Mouse (Mus musculus): ENCODE results near the gene Itgal.

Itgal gene

DNA sequence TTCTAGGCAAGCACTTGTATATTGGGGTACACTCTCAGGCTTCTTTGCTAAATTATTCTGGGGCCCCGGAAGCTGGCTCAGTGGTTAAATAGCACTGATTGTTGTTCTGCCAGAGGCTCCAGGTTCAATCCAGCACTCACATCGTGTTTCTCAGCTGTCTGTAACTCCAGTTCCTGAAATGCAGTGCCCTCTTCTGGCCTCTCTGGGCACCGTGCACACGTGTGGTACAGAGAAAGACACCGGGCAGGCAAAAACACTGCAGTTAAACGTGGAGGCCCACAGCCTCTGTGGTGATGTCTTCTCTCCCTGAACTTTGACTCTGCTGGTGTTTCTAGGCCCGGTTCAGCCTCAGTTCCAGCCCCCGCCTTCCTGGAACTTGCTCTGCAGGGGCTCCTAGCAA lies 17.7 kb upstream of the Itgal start:
- DNase-seq (ENCODE audit: low spot score in 2 of 2) = peak; percentile 70 to 78

GRCm38 (mm10) chr7:127280092-127280491 lies 16.0 kb upstream of the Itgal start:
- peak; percentile 50 to 55 for DNase-seq (ENCODE audit: low spot score in 2 of 2)

GRCm38 (mm10) chr7:127281114-127281513 lies 14.9 kb upstream of the Itgal start:
- peak in 1 of 2 experiments; percentile 54 for DNase-seq (ENCODE audit: low spot score in 2 of 2)

GRCm38 (mm10) chr7:127282190-127282589 lies 13.9 kb upstream of the Itgal start:
- peak; percentile 44 to 51 for DNase-seq (ENCODE audit: low spot score in 2 of 2)

GRCm38 (mm10) chr7:127285154-127285553 lies 10.9 kb upstream of the Itgal start:
- DNase-seq (ENCODE audit: low spot score in 2 of 2) = peak; percentile 56 to 59

DNA sequence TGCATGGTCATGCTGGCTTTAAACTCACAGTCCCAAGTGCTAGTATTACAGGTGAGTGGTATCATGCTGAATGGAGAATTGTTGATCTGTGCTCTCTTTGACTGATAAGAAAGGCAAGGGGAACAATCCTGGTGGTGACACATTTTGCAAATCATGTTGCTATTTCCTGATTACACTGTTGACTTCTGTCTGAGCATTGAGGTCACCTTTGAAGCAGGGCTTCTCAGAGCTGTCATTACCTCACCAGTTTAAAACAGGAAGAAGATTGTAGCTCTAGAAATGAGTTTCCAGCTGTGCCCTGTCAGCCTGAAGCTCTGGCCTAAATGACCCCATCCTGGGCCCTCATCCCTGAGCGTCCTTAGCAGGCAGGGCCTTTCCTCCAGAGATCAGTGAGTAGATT lies 8.1 kb upstream of the Itgal start:
- peak in 1 of 2 experiments; percentile 34 for DNase-seq (ENCODE audit: low spot score in 2 of 2)

GRCm38 (mm10) chr7:127289306-127289705 lies 6.8 kb upstream of the Itgal start:
- no peak for DNase-seq (ENCODE audit: low spot score in 2 of 2)

DNA sequence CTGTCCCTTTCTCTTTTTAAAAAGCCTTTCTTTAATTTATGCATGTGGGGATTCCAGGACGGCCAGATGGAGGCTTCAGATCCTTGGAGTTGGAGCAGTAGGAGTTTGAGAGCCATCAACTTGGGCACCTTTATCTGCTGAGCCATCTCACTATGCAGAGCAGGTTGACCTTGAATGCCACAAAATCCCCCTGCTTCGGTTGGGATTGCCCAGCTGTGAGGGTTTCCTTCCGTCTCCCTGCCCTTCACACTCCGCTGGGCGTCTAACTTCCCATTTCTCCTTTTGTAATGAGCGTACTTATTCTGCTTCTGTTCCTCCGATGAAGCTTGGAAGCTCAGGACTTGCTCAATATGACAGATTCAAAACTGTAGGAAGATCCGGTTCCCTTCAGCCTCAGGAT lies 5.9 kb upstream of the Itgal start:
- DNase-seq (ENCODE audit: low spot score in 2 of 2) = no peak

GRCm38 (mm10) chr7:127296786-127297555 lies 911 bp downstream of the Itgal start:
- peak in 1 of 2 experiments; percentile 37 for DNase-seq (ENCODE audit: low spot score in 2 of 2)

GRCm38 (mm10) chr7:127297586-127298193 lies 1.6 kb downstream of the Itgal start:
- DNase-seq (ENCODE audit: low spot score in 2 of 2) = no peak

GRCm38 (mm10) chr7:127308431-127308830 lies 12.4 kb downstream of the Itgal start:
- DNase-seq (ENCODE audit: low spot score in 2 of 2) = peak; percentile 21 to 23

DNA sequence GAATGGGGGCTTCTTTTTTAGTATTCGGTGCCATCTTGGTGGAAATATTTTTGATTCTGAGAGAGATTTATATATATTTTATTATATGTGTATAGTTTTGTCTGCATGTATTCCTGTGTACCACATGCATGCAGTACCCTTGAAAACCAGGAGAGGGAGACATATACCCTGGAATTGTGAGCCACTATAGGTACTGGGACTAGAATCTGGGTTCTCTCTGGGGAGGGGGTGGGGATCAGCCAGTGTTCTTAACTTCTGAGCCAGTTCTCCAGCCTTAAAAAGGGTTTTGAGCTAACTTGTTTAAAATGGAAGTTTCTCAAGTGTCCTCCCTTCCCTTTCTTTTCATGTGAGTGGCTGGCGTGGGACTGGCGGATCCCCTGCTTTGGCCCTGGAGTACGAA lies 12.8 kb downstream of the Itgal start:
- peak in 1 of 2 experiments; percentile 69 for DNase-seq (ENCODE audit: low spot score in 2 of 2)

GRCm38 (mm10) chr7:127309951-127310350 lies 13.9 kb downstream of the Itgal start:
- no peak for DNase-seq (ENCODE audit: low spot score in 2 of 2)

GRCm38 (mm10) chr7:127313912-127314311 lies 17.9 kb downstream of the Itgal start:
- DNase-seq (ENCODE audit: low spot score in 2 of 2) = no peak

- DNase-seq (ENCODE audit: low spot score in 2 of 2) = no peak
Observed at GRCm38 (mm10) chr7:127321106-127321505, 25.0 kb downstream of the Itgal start.

DNA sequence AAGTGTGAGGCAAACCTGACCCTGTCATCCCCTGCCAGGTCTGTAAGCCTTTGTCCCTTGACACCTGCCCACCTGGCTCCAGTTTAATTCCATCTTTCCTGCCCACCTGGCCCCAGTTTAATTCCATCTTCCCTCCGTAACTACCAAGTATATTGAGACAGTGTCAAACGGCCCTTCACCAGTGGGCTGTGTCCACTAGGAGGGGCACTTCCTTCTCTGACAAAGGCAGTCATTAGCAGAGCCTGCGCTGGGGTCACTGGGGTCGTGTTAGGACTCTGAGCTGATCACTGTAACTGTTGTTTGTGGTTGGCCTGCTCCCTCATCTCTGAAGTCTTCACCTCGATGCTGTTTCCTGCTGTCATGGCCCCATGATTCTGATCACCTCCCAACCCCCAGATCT lies 26.0 kb downstream of the Itgal start:
- DNase-seq (ENCODE audit: low spot score in 2 of 2) = no peak

DNA sequence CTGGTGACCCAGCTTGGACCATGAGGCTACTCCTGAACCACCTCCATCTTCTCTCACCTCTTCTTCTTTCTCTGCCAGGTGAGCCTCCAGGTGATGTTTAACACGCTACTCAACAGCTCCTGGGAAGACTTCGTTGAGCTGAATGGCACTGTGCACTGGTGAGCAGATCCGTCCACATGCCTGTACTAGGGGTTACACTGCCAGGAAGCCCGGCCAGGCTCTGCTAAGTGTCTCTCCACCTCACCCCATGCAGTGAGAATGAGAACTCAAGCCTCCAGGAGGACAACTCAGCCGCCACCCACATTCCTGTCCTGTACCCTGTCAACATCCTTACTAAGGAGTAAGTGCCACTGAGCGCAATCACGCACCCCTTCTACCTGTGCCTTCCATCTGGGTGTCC lies 28.9 kb downstream of the Itgal start:
- DNase-seq (ENCODE audit: low spot score in 2 of 2) = no peak

DNA sequence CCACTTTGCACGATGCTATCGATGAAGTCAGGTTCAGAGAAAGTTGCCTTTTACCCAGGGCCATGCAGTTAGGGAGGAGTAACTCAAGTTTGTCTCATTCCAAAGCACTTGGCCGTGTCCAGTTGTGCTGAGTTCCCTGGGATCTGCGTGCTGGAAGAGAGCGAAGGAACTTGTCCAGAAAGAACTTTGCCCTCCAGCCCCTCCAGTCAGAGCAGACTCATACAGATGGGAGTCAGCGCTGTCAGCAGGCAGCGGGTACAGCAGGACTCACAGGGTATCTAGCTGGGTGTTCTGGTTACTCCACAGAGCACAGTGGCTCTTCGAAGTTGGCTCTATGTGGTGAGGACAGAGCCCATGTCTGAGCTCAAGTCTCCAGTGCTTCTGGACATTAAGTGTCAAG lies 29.5 kb downstream of the Itgal start:
- no peak for DNase-seq (ENCODE audit: low spot score in 2 of 2)

- DNase-seq (ENCODE audit: low spot score in 2 of 2) = no peak
Observed at GRCm38 (mm10) chr7:127326685-127327084, 30.6 kb downstream of the Itgal start.

GRCm38 (mm10) chr7:127333240-127333639 lies 37.2 kb downstream of the Itgal start:
- DNase-seq (ENCODE audit: low spot score in 2 of 2) = no peak

DNA sequence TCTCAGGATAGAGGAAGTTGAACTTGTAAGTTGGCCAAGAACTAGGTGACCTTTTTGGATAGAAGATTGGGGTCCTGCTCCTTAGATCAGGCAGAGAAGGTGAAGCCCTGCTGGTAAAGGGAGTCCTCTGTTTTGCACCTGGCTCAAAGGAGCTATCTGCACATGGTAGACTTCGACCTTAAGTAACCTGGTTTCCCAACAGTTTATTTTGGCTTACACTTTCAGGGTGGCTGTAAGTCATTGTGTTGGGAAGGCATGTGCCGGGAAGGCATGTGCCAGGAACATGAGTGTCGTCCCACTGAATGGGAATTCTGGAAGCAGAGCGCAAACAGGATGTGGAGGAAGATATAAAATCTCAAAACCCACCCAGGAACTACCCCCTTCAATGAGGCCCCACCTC lies 39.5 kb downstream of the Itgal start:
- DNase-seq (ENCODE audit: low spot score in 2 of 2) = no peak

- no peak for DNase-seq (ENCODE audit: low spot score in 2 of 2)
Observed at GRCm38 (mm10) chr7:127337636-127338035, 41.6 kb downstream of the Itgal start.

GRCm38 (mm10) chr7:127341356-127341755 lies 45.3 kb downstream of the Itgal start:
- DNase-seq (ENCODE audit: low spot score in 2 of 2) = no peak

All from thymus, postnatal 10 days (tissue).